Mouse (Mus musculus) R1 (cell line): ENCODE results near the gene Acap2.

Experiments used
- DNase-seq: peaks from one replicate; pipeline ENCODE4 v3.0.0-alpha.2; 2018; ENCODE audit warnings: low read depth, low spot score

The Acap2 gene

GRCm38 (mm10) chr16:31169596-31169995, 31.4 kb downstream of the Acap2 start:
- peak; percentile 59 for DNase-seq

GRCm38 (mm10) chr16:31167934-31168333, 33.1 kb downstream of the Acap2 start:
- DNase-seq, result no peak

- no peak for DNase-seq
Observed at GRCm38 (mm10) chr16:31167017-31167887, 33.8 kb downstream of the Acap2 start.

GRCm38 (mm10) chr16:31165907-31166306, 35.1 kb downstream of the Acap2 start:
- DNase-seq, result no peak

GRCm38 (mm10) chr16:31165467-31165866, 35.6 kb downstream of the Acap2 start:
- no peak for DNase-seq

- no peak for DNase-seq
Observed at GRCm38 (mm10) chr16:31164125-31164524, 36.9 kb downstream of the Acap2 start.

- DNase-seq, result no peak
Observed at GRCm38 (mm10) chr16:31160486-31160885, 40.6 kb downstream of the Acap2 start.

GRCm38 (mm10) chr16:31159491-31159890, 41.6 kb downstream of the Acap2 start:
- no peak for DNase-seq

GRCm38 (mm10) chr16:31149841-31150240, 51.2 kb downstream of the Acap2 start:
- no peak for DNase-seq

- peak; percentile 55 for DNase-seq
Observed at GRCm38 (mm10) chr16:31148891-31149290, 52.2 kb downstream of the Acap2 start.

GRCm38 (mm10) chr16:31147766-31148165, 53.3 kb downstream of the Acap2 start:
- DNase-seq, result no peak

- DNase-seq, result no peak
Observed at GRCm38 (mm10) chr16:31141916-31142315, 59.1 kb downstream of the Acap2 start.

GRCm38 (mm10) chr16:31136616-31137253, 64.3 kb downstream of the Acap2 start:
- no peak for DNase-seq

- DNase-seq, result no peak
Observed at GRCm38 (mm10) chr16:31135519-31135918, 65.5 kb downstream of the Acap2 start.

- no peak for DNase-seq
Observed at GRCm38 (mm10) chr16:31131531-31131930, 69.5 kb downstream of the Acap2 start.

GRCm38 (mm10) chr16:31128116-31128515, 72.9 kb downstream of the Acap2 start:
- DNase-seq, result no peak

- no peak for DNase-seq
Observed at GRCm38 (mm10) chr16:31124991-31125390, 76.1 kb downstream of the Acap2 start.

- no peak for DNase-seq
Observed at GRCm38 (mm10) chr16:31121612-31122011, 79.4 kb downstream of the Acap2 start.

GRCm38 (mm10) chr16:31113596-31113995, 87.4 kb downstream of the Acap2 start:
- DNase-seq, result no peak

- no peak for DNase-seq
Observed at GRCm38 (mm10) chr16:31101352-31101751, 99.7 kb downstream of the Acap2 start.

GRCm38 (mm10) chr16:31099906-31100305, 101.1 kb downstream of the Acap2 start:
- no peak for DNase-seq

- no peak for DNase-seq
Observed at GRCm38 (mm10) chr16:31094036-31094435, 107.0 kb downstream of the Acap2 start.

GRCm38 (mm10) chr16:31093186-31093585, 107.9 kb downstream of the Acap2 start:
- no peak for DNase-seq
